Mouse (Mus musculus): ENCODE data around the gene Gm2174.

The Gm2174 gene

DNA sequence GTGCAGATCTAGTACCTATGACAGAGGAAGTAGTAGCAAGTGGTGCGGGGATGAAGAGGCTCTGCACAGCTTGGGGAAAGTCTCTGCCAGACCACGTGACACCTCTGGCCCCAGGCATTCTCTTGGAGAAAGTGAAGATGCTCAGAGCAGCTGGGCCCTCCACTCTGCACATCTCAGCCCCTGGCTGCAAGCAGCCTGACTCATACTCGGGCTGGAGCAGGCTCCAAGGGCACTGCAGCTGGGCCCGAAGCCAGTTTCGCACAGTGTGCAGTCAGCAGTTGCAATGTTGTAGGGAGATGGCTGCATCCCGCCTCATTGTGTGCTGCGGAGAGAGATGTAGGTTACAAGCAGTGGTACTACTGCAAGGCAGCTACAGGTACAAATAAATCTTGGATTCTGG is 49.5 kb downstream of the Gm2174 start:
- in situ Hi-C loops (cut with MboI; ENCODE audit: low sequenced_read_pairs), result no loop called here

Measured in CH12F3 (cell line).